Mouse (Mus musculus): ENCODE measurements around the gene Tmem132d. TPM values are rescaled to one million over a fixed set of nuclear protein-coding genes. Genes with fewer than 3 reads are reported as not detected.

The Tmem132d gene
- polyA plus RNA-seq, 1 experiment from 2014 or later: 0.57 TPM

DNA sequence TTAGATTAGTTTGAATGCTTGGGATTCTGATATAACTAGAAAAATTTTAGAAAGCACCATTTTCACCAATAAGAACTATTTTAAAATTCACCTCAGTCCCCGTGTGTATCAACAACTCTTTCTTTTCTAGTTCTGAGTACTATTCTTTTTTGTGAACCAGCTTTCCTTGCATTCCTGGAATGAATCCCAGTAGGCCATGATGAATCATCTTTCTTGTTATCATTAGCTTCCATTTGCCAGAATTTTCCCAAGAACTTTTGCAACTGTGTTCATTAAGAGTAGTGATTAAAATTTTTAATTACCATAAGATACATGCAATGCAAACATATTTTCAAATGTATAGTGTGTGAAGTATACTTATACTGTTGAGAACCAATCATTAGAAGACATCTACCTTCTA is 537.7 kb downstream of the Tmem132d start:
- ATAC-seq: no peak
- H3K4me3 ChIP-seq: no peak overlapping the region

DNA sequence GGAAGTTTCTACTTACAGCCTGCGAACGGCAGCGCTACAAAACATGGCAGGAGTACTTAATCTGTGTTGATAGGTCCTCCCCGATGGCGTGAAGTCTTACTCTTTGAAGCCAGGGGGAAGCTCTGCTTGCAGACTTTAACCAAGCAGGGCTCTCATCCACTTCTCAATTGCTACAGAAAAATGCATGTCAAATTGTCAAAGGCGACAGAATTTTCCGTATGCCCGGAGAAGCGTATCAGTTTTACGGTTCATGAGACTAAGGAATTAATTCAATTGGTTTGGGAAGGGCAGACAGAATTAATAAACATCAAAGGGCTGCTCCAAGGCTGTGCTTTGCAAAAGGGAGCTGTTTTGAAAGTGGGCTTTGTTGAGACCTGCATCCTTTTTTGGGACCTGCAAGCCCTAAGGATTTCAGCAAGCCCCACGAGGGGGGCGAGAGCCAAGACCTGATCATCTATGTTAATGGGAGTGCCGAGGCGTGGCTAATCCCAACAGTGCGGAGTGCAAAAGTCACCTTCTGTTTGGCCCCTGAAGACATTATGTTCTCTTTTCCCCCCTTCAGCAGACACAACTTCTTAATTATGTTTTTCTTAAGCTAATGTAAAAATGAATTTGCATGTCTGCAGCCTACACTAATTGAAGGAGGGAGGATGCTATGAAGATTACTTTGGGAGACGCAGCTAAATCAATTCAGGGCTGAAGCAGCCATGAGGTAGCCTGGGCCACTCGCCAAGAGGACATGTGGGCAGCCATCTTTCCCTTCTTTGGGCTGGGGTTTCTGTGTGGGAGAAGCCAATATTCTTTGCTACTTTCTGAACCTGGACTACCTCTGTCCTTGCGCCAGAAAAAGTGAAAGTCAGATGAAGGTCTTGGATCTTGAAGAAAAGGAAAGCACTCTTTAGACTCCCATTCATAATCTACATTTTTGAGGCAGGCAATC is 547.0 kb downstream of the Tmem132d start:
- Histone ChIP-seq H3K9ac (no peak overlapping the region), H3K27ac (no peak overlapping the region), H3K9me3 (replicated peaks) (peaks cover 8% of the 10 kb centered on the region), H3K4me1 (no peaks in the 10 kb centered on the region), H3K4me3 (no peak overlapping the region), H3K27me3 (no peaks in the 10 kb centered on the region), H3K36me3 (ENCODE audit: poor library complexity, severe bottlenecking) (no peaks in the 10 kb centered on the region), H3K4me2 (no peak overlapping the region)
- ATAC-seq: no peak
- 56% methylated on average over 18 of the region's 18 CpGs for WGBS

More for the DNA sequence above, 537.7 kb downstream of the Tmem132d start:
- H3K9ac ChIP-seq: no peak overlapping the region
- peaks cover 6% of the 10 kb centered on the region; the same call in 1 of the 2 replicates for H3K4me1 ChIP-seq
- H3K4me2 ChIP-seq: no peak overlapping the region
- no peak overlapping the region for H3K27ac ChIP-seq
- H3K9me3 ChIP-seq (replicated peaks): no peaks in the 10 kb centered on the region
- H3K36me3 ChIP-seq (ENCODE audit: poor library complexity, severe bottlenecking): no peaks in the 10 kb centered on the region
- H3K27me3 ChIP-seq: no peaks in the 10 kb centered on the region
- 87% methylated on average over 1 of the region's 1 CpGs for WGBS

DNA sequence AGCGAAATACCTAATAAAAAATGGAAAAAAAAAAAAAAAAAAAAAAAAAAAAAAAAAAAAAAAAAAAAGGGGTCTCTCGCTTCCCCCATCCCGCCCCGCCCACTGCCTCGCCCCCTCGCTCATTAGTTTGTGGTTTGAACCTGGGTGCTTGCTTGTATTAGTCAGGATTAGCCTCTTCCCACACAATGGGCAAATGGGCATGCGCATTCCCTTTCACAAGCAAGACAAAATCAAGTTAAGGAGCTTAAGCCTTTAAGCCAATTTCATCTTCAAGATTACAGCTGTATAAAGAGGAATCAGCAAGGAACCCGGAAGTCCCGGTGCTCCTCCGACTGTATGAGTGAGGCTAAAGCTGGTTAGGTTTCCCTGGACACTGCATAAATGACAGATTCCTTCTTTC is 549.9 kb downstream of the Tmem132d start:
- H3K4me1 ChIP-seq: no peaks in the 10 kb centered on the region
- H3K9ac ChIP-seq: no peak overlapping the region
- no peak for ATAC-seq
- H3K4me2 ChIP-seq: no peak overlapping the region
- H3K27ac ChIP-seq: no peak overlapping the region
- peaks cover 8% of the 10 kb centered on the region for H3K9me3 ChIP-seq (replicated peaks)
- H3K27me3 ChIP-seq: no peaks in the 10 kb centered on the region
- H3K4me3 ChIP-seq: no peak overlapping the region
- 16% methylated on average over 6 of the region's 10 CpGs for WGBS
- H3K36me3 ChIP-seq (ENCODE audit: poor library complexity, severe bottlenecking): no peaks in the 10 kb centered on the region

DNA sequence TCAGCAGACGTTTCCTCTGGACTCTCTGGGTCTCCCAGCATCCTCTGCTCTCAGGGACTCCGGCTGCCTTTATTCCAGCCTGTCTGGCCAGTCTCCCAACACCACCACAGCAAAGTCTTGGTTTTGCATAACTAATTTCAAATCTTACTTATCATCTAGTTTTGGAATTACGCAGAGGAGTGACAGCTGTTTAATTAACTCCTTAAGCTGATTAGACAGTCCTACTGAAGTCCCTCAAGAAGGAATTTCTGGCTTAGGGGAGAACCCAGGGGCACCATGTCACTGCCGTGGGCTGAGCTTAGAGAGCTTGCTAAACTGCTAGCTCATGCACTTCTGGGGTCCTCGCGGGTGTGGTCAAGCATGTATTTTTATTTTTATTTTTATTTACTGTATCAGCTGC is 558.4 kb downstream of the Tmem132d start:
- 77% methylated on average over 6 of the region's 6 CpGs for WGBS
- Histone ChIP-seq H3K4me2 (no peak overlapping the region), H3K4me1 (no peaks in the 10 kb centered on the region), H3K36me3 (ENCODE audit: poor library complexity, severe bottlenecking) (no peaks in the 10 kb centered on the region), H3K27ac (no peak overlapping the region), H3K27me3 (no peaks in the 10 kb centered on the region), H3K4me3 (no peak overlapping the region), H3K9me3 (replicated peaks) (no peaks in the 10 kb centered on the region), H3K9ac (no peak overlapping the region)
- no peak for ATAC-seq

DNA sequence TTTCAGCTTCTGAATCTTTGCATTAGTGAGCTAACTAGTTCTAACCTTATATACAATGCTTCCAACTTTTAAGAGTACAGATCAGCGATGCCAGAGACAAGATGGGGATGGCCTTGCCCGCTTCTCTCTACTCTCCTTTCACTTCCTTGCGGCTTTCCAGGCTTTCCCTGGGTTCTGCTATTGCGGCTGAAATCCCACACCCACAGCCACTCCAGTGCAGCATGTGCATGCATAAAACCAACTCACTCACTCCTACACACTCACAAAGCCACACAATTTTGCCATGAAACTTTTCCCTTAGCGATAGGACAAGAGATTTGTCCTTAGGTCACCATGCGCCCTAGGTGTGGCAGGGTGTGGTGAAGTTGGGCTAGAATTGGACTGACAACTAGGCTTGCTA is 567.7 kb downstream of the Tmem132d start:
- H3K36me3 ChIP-seq (ENCODE audit: poor library complexity, severe bottlenecking): no peaks in the 10 kb centered on the region
- WGBS: 93% methylated on average over 6 of the region's 6 CpGs
- H3K4me2 ChIP-seq: no peak overlapping the region
- no peaks in the 10 kb centered on the region for H3K4me1 ChIP-seq
- no peaks in the 10 kb centered on the region for H3K9me3 ChIP-seq (replicated peaks)
- no peak overlapping the region for H3K27ac ChIP-seq
- H3K27me3 ChIP-seq: no peaks in the 10 kb centered on the region
- H3K9ac ChIP-seq: no peak overlapping the region
- no peak for ATAC-seq
- H3K4me3 ChIP-seq: no peak overlapping the region

DNA sequence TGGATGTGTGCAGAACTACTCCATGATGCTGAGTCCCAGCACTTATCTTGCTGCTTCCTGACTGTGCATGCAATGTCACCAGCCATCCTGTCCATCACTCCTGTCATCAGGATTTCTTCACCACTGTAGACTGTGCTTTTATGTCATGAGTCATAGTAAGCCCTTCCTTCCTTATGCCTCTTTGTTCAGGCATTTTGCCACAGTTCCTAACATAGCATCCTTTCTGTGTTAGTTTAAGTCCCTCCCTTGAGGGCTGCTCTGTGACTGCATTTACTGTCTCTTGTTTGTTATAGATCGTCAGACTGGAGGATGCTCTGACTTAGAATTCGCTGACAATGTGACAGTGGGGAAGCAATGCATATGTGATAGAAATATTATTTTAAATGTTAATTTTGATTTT is 573.2 kb downstream of the Tmem132d start:
- no peak overlapping the region for H3K4me2 ChIP-seq
- no peaks in the 10 kb centered on the region for H3K4me1 ChIP-seq
- H3K27me3 ChIP-seq: no peaks in the 10 kb centered on the region
- H3K9me3 ChIP-seq (replicated peaks): no peaks in the 10 kb centered on the region
- H3K4me3 ChIP-seq: no peak overlapping the region
- ATAC-seq: no peak
- H3K27ac ChIP-seq: no peak overlapping the region
- 83% methylated on average over 2 of the region's 2 CpGs for WGBS
- no peaks in the 10 kb centered on the region for H3K36me3 ChIP-seq (ENCODE audit: poor library complexity, severe bottlenecking)
- H3K9ac ChIP-seq: no peak overlapping the region

DNA sequence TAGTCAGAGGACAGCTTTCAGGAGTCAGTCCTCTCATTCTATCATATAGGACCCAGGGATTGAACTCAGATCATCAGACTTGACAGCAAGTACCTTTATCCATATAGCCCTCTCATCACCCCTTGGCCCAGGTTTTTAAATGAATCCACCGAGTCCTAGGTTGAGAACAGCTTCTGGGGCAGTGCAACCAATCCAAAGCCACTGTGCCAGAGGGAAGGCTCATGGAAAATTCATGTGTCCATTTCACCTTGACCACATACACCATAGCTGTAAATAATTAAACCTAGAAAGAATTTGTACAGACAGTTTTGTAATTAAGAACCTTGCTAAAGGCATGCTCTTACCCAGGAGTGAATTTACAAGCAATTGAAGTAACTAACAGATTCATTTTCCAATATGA is 580.6 kb downstream of the Tmem132d start:
- H3K27ac ChIP-seq: no peak overlapping the region
- H3K27me3 ChIP-seq: no peaks in the 10 kb centered on the region
- WGBS: 89% methylated on average over 1 of the region's 1 CpGs
- no peak for ATAC-seq
- H3K9me3 ChIP-seq (replicated peaks): no peaks in the 10 kb centered on the region
- no peak overlapping the region for H3K4me3 ChIP-seq
- H3K4me1 ChIP-seq: no peaks in the 10 kb centered on the region
- H3K4me2 ChIP-seq: no peak overlapping the region
- H3K9ac ChIP-seq: no peak overlapping the region
- no peaks in the 10 kb centered on the region for H3K36me3 ChIP-seq (ENCODE audit: poor library complexity, severe bottlenecking)

DNA sequence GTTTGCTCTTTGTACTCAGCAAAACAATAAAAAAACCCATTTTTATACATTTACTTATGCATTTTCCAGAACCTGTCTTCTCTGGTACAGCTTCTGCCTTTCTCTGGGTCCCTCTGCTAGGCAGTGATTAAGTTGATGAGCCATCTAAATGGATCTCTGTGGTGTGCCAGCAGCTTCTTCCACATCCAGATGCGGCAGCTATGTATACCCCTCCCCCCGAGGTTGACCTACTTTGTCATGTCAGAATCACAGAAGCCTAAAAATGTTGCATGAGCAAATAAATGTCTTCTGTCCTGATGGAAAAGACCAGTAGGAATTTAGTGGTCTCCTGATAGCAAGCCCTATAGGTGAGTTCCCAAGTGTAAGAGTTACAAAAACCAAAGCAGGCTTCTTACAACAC is 601.1 kb downstream of the Tmem132d start:
- H3K4me3 ChIP-seq: no peak overlapping the region
- 94% methylated on average over 2 of the region's 2 CpGs for WGBS
- no peak overlapping the region for H3K27ac ChIP-seq
- no peak for ATAC-seq
- H3K4me1 ChIP-seq: no peaks in the 10 kb centered on the region
- H3K4me2 ChIP-seq: no peak overlapping the region
- H3K27me3 ChIP-seq: no peaks in the 10 kb centered on the region
- H3K9ac ChIP-seq: no peak overlapping the region
- no peaks in the 10 kb centered on the region for H3K36me3 ChIP-seq (ENCODE audit: poor library complexity, severe bottlenecking)
- no peaks in the 10 kb centered on the region for H3K9me3 ChIP-seq (replicated peaks)

DNA sequence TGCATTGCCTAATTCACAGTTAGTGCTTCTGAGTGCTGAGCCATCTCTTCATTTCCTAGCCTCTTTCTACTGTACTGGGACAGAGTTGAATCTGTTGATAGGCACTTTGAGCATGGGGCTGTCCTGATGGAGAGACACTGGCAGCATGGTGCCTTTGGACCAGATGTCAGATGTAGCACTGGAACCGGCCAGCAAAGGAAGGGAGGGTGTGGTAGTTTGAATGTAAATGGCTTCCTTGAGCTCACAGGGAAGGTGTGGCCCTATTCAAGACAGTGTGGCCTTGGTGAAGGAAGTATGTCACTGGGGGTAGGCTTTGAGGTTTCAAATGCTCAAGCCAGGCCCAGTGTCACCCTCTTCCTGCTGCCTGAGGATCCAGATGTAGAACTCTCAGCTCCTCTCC is 602.0 kb downstream of the Tmem132d start:
- H3K4me2 ChIP-seq: no peak overlapping the region
- no peaks in the 10 kb centered on the region for H3K4me1 ChIP-seq
- no peaks in the 10 kb centered on the region for H3K27me3 ChIP-seq
- no peak overlapping the region for H3K9ac ChIP-seq
- no peak overlapping the region for H3K4me3 ChIP-seq
- H3K36me3 ChIP-seq (ENCODE audit: poor library complexity, severe bottlenecking): no peaks in the 10 kb centered on the region
- H3K27ac ChIP-seq: no peak overlapping the region
- no peak for ATAC-seq
- H3K9me3 ChIP-seq (replicated peaks): no peaks in the 10 kb centered on the region
- 91% methylated on average over 1 of the region's 1 CpGs for WGBS

DNA sequence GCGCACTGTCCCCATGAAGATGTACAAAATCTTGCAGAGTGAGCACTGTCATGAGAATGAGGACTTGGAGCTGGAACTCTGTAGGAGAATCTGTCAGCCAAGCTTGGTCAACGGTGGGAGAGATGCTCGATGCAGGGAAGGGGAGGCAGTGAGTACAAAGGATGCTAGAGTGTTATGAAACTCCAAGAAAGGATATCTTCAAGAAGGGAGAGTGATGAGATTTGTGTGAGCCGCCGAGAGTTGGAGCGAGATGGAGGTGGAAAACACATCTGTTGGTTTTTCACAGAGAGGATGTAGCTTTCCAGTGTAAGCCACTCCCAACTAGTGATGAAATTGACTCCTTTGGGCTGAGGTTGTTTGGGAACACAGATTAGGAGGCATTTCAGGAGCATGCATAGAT is 604.1 kb downstream of the Tmem132d start:
- Histone ChIP-seq H3K27me3 (no peaks in the 10 kb centered on the region), H3K4me2 (no peak overlapping the region), H3K9ac (no peak overlapping the region), H3K4me3 (no peak overlapping the region), H3K27ac (no peak overlapping the region), H3K4me1 (no peaks in the 10 kb centered on the region), H3K9me3 (replicated peaks) (0 out of 2 replicates have a peak, but pooled peaks cover under 1% of the 10 kb centered on the region), H3K36me3 (ENCODE audit: poor library complexity, severe bottlenecking) (no peaks in the 10 kb centered on the region)
- ATAC-seq: no peak
- 92% methylated on average over 6 of the region's 6 CpGs for WGBS

DNA sequence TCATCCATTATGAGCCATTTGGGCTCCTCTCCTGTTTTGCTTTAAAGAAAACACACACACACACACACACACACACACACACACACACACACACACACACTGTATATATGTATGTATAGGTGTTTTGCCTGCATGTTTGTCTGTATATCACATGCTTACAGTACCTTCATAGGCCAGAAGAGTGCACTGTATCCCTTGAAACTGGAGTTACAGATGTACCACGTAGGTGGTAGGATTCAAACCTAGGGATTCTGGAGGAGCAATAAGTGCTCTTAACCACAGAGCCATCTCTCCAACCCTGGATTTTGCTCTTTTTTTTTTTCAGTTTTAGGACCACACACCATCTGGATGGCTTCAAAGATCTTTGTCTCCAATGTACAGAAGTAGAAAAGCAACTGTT is 610.9 kb downstream of the Tmem132d start:
- Histone ChIP-seq H3K4me2 (no peak overlapping the region), H3K9ac (no peak overlapping the region), H3K27me3 (no peaks in the 10 kb centered on the region), H3K9me3 (replicated peaks) (0 out of 2 replicates have a peak, but pooled peaks cover 4% of the 10 kb centered on the region), H3K4me3 (no peak overlapping the region), H3K27ac (no peak overlapping the region), H3K4me1 (no peaks in the 10 kb centered on the region), H3K36me3 (ENCODE audit: poor library complexity, severe bottlenecking) (no peaks in the 10 kb centered on the region)
- 33% methylated on average over 1 of the region's 1 CpGs for WGBS
- no peak for ATAC-seq

DNA sequence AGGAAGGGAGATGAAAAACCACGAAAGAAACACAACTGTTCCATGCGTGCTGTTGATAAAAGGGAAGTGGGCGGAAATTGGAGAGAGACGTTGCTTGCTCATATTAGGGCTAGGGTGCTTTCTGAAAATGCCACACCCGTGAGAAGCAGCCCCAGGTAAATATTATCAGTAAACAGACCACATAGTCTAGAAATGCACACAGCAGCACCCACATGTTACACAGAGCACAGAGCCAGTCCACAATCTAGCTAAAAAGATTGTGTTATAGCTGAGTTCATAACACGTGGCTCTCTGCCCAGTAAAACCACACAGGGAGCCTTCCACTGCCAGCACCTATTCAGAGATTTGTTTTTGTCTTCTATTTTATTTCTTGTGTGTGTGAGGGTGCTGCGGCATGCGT is 617.6 kb downstream of the Tmem132d start:
- Histone ChIP-seq H3K27ac (no peak overlapping the region), H3K9ac (no peak overlapping the region), H3K4me1 (no peaks in the 10 kb centered on the region), H3K9me3 (replicated peaks) (no peaks in the 10 kb centered on the region), H3K36me3 (ENCODE audit: poor library complexity, severe bottlenecking) (no peaks in the 10 kb centered on the region), H3K4me2 (no peak overlapping the region), H3K4me3 (no peak overlapping the region), H3K27me3 (no peaks in the 10 kb centered on the region)
- ATAC-seq: no peak
- 87% methylated on average over 8 of the region's 8 CpGs for WGBS

DNA sequence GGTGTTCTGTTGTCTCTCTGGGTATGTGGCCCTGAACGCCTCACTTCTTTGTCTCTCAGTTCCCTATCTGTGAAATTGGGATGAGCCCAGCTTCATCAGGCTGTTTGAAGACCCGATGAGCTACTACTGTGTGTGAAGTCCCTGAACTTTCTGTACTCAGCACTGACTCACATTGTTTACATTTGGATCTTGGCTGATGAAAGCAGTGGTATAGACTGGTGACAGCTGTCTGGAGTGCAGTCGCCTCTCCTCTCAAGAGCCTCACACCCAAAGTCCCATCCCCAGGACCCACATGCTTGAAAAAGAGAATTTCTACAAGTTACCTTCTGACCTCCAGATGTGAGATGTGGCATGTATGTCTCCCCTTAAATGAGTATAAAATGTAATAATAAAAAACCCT is 625.5 kb downstream of the Tmem132d start:
- Histone ChIP-seq H3K4me3 (no peak overlapping the region), H3K4me2 (no peak overlapping the region), H3K4me1 (no peaks in the 10 kb centered on the region), H3K27me3 (no peaks in the 10 kb centered on the region), H3K36me3 (ENCODE audit: poor library complexity, severe bottlenecking) (no peaks in the 10 kb centered on the region), H3K9ac (no peak overlapping the region), H3K9me3 (replicated peaks) (no peaks in the 10 kb centered on the region), H3K27ac (no peak overlapping the region)
- WGBS: 85% methylated on average over 3 of the region's 3 CpGs
- no peak for ATAC-seq
